Mouse (Mus musculus) bone marrow macrophage, adult 2 months (primary cell): ENCODE measurements around the gene Lrrc8e. TPM values are rescaled to one million over a fixed set of nuclear protein-coding genes. Genes with fewer than 3 reads are reported as not detected.

ENCODE experiments used
- H3K27ac ChIP-seq: 2 replicates; pipeline ENCODE4 v1.5.1; 2012; ENCODE audit warnings: low read depth, low read length; ENCODE audit not compliant: insufficient read depth
- H3K4me1 ChIP-seq: 2 replicates; pipeline ENCODE4 v1.6.1; 2012; ENCODE audit warnings: low read length; ENCODE audit not compliant: control insufficient read depth, insufficient read depth
- H3K4me3 ChIP-seq: 2 replicates; pipeline ENCODE4 v1.5.1; 2012; ENCODE audit warnings: mild to moderate bottlenecking, low read length, moderate library complexity; ENCODE audit not compliant: insufficient read depth
- CTCF ChIP-seq: IDR thresholded peaks from 2 replicates; pipeline ENCODE4 v1.5.1; 2012; ENCODE audit warnings: low read depth, mild to moderate bottlenecking, low read length, moderate library complexity
- POLR2A ChIP-seq: IDR thresholded peaks from 2 replicates; pipeline ENCODE4 v1.6.1; 2012; ENCODE audit warnings: mild to moderate bottlenecking, low read depth, low read length, borderline replicate concordance
- polyA plus RNA-seq: library from polyadenylated mRNA; stranded (reverse); fragments of >200 nt; gene quantifications from 2 replicates; pipeline ENCODE4 v1.2.4, GENCODE M21; 2012; ENCODE audit not compliant: missing spikeins, insufficient read depth, insufficient read length

The Lrrc8e gene
- polyA plus RNA-seq, 1 experiment: not detected

DNA sequence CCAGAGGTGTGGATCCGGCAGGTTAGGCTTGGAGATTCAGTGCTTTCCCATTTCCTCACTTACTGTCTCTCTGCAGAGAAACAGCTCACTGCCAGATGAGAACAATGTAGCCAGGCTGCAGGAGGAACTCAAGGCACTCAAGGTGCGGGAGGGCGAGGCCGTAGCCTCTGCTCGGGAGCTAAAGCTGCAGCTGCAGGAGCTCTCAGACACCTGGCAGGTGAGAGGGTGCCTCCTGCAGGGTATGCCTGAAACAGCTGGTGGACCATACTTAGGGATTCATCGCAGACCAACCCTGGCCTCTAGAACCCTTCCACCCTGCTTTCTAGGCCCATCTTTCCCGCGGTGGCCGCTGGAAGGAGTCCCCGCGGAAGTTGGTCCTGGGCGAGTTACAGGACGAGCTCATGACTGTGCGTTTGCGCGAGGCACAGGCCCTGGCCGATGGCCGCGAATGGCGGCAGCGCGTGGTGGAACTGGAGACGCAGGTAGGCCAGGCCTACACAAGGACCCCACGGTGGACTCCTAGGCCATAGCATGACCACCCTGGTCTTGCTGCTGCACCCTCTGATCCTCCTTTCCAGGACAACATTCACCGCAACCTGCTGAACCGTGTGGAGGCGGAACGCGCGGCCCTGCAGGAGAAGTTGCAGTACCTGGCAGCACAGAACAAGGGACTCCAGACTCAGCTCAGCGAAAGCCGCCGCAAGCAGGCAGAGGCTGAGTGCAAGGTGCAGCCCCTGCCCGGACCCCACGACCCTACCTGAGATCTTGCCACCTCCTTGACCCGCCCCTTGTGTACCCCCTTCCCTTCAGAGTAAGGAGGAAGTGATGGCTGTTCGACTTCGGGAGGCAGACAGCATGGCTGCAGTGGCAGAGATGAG is 21.1 kb upstream of the Lrrc8e start:
- H3K4me1 ChIP-seq: peaks cover 14% of the 10 kb centered on the region
- H3K27ac ChIP-seq: no peak overlapping the region
- no peak overlapping the region for H3K4me3 ChIP-seq
- TF ChIP-seq CTCF: no peak

DNA sequence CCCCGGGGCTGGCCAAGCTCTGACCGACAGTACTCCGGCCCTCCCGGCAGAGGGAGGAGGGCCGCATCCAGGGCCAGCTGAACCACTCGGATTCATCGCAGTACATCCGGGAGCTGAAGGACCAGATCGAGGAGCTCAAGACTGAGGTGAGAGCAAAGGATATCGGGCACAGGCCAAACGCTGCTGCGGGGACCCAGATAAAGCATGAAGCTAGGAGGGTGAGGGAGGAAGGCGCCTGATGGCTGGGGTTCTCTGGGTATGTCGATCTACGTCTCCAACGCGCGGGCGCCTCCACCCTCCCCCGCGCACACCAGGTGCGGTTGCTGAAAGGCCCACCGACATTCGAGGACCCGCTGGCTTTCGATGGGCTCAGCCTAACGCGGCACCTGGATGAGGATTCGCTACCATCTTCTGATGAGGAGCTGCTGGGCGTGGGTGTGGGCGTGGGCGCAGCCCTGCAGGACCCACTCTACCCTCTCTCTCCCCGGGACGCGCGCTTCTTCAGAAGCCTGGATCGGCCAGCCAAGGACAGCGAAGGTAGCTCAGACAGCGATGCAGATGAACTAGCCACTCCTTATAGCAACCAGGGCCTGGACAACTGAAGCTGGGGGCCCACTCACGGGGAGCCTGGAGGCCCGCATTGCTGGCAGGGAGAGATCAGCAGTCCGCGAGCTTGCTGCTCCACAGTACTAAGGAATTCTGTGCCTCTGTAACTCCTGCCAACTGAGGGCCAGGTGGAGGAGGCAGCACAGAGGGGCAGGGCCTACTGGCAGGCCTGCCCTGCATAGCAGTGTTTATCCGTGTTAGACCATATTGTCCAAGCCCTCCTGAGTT is 20.2 kb upstream of the Lrrc8e start:
- TF ChIP-seq POLR2A (no peak), CTCF (no peak)
- H3K4me1 ChIP-seq: peaks cover 8% of the 10 kb centered on the region
- H3K4me3 ChIP-seq: no peak overlapping the region
- no peak overlapping the region for H3K27ac ChIP-seq

DNA sequence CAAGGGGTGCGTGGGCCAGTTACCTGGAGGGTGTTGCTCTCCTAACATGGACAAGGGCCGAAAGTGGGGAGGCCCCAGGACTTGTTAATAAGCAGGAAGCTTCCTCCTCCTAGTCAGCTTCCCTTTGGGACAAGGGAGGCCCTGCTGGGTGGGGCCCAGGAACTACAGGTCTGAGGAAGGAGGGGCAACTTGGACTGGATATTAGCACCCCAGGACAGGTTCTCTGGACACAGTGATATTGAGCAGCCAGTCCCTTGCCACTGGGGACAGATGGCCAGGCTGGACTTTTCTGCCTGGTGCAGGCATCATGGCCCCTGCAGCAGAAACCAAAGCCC is 19.6 kb upstream of the Lrrc8e start:
- TF ChIP-seq POLR2A: no peak

DNA sequence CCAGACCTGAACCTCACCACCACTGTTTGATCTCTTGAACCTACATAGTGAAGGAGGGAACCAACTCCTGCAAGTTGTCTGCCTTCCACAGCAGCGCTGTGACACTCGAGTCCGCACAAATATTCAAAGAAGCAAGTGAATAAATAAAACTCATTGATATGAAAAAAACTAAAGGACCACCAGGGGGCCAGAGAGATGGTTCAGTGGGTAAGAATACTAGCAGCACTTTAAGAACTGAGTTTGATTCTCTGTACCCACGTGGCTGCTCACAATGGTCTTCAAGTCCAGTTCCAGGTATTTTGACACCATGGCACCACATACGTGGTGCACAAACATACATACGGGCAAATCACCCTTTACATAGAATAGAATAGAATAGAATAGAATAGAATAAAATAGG is 15.5 kb upstream of the Lrrc8e start:
- H3K4me3 ChIP-seq: no peak overlapping the region
- no peak overlapping the region for H3K27ac ChIP-seq
- TF ChIP-seq CTCF: no peak
- TF ChIP-seq POLR2A: no peak
- H3K4me1 ChIP-seq: peaks cover 7% of the 10 kb centered on the region; the same call in 1 of the 2 replicates

More for the DNA sequence above, 19.6 kb upstream of the Lrrc8e start:
- peaks cover 2% of the 10 kb centered on the region for H3K4me1 ChIP-seq
- no peak overlapping the region for H3K4me3 ChIP-seq
- no peak overlapping the region for H3K27ac ChIP-seq

- TF ChIP-seq POLR2A (no peak), CTCF (no peak)
- Histone ChIP-seq H3K27ac (no peak overlapping the region), H3K4me3 (peak overlapping the region; percentile 54), H3K4me1 (peaks cover 7% of the 10 kb centered on the region; the same call in 1 of the 2 replicates)
Measured at GRCm38 (mm10) chr8:4212809-4213209, 13.8 kb upstream of the Lrrc8e start.

- TF ChIP-seq POLR2A: no peak
- no peak for TF ChIP-seq CTCF
- H3K4me1 ChIP-seq: peaks cover 7% of the 10 kb centered on the region; the same call in 1 of the 2 replicates
- no peak overlapping the region; the same call in 1 of the 2 replicates for H3K27ac ChIP-seq
- peak overlapping the region; percentile 54 for H3K4me3 ChIP-seq
Measured at GRCm38 (mm10) chr8:4213210-4214005, 13.2 kb upstream of the Lrrc8e start.

DNA sequence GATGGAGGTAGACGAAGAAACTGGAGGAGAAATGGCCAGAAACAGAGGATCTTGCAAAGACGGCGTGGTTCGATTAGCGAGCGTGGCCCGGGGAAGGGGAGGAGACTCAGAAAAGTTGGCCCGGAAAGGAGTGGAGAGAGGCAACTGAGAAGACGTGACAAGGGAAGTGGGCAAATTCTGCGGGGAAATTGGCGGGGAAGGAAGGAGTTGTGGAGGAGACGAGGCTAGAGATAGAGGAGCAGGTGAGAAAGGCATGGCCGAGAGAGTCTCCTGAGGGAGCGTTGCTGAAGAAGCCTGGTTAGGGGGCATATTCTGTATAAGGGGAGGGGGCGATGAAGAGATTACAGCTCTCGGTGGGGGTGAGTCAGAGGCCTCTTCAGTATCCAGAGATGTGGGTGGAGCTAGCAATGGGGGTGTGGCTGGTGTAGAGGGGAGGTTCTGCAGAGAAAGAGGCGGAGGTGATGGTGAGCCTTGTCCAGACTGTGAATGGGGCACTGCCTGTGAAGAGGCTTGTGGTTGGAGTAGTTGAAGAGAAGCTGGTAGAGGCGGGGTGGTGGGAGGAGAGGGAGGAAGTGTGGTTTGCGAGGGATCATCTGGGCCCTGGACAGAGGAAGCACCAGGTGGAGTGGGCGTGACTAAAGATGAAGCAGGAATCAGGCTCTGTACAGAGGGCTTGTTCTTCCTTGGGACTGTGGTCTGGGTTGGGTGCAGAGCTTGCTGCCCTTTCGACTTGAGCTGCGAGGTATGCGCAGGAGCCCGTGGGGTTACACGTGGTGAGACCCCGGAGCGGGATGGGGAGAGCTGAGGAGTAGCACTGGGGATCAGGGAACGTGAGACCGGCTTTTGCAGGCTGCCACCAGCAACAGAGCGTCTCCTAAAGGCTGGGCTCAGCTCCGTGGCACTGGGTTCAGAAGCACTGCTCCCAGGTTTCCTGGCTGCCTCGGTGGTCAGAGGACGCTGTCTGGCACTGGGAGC is 12.3 kb upstream of the Lrrc8e start:
- no peak overlapping the region; the same call in 1 of the 2 replicates for H3K27ac ChIP-seq
- peaks cover 7% of the 10 kb centered on the region; the same call in 1 of the 2 replicates for H3K4me1 ChIP-seq
- TF ChIP-seq POLR2A (no peak), CTCF (no peak)
- H3K4me3 ChIP-seq: peak overlapping the region; percentile 54

- Histone ChIP-seq H3K4me1 (peaks cover 7% of the 10 kb centered on the region; the same call in 1 of the 2 replicates), H3K27ac (no peak overlapping the region), H3K4me3 (no peak overlapping the region)
- TF ChIP-seq POLR2A (no peak), CTCF (no peak)
Measured at GRCm38 (mm10) chr8:4216296-4216695, 10.3 kb upstream of the Lrrc8e start.

GRCm38 (mm10) chr8:4216791-4217621 is 9.6 kb upstream of the Lrrc8e start, which contains the start of gene Prr36:
TSS of gene Prr36 (minus strand) at chr8:4217459.
- H3K4me1 ChIP-seq: peaks cover 7% of the 10 kb centered on the region; the same call in 1 of the 2 replicates
- H3K27ac ChIP-seq: no peak within 1 kb of the TSS
- TF ChIP-seq CTCF: no peak
- no peak for TF ChIP-seq POLR2A
- peak within 1 kb of the TSS; percentile 20 for H3K4me3 ChIP-seq
